Mouse (Mus musculus) ZHBTc4 (cell line): ENCODE data around the gene Ccdc125.
"Not testable (repeated sequence)": the region's sequence is repeated elsewhere in the genome, so short reads cannot be mapped to it uniquely, and the experiment has no call there.

Source experiments
- DNase-seq: peaks from one replicate; pipeline ENCODE4 v3.0.0-alpha.2; 2011; ENCODE audit warnings: low read depth, low spot score

Gene Ccdc125

DNA sequence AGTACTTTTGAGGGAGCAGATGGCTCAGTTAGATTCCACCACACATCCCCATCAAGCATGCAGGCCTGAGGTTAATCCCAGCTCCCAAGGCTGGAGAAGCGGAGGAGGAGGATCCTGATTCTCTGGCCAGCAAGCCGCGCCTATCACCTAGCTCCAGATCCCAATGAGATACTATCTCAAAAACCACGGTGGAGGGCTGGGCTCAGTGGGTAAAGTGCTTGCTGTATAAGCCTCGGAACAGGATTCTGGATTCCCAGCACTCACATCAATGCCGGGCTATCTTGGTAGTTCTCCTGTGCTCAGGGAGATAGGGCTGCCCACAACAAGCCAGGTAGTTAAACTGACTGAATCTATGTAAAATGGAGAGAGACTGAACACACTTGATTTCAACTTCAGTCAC is 46.0 kb downstream of the Ccdc125 start:
- no peak for DNase-seq

DNA sequence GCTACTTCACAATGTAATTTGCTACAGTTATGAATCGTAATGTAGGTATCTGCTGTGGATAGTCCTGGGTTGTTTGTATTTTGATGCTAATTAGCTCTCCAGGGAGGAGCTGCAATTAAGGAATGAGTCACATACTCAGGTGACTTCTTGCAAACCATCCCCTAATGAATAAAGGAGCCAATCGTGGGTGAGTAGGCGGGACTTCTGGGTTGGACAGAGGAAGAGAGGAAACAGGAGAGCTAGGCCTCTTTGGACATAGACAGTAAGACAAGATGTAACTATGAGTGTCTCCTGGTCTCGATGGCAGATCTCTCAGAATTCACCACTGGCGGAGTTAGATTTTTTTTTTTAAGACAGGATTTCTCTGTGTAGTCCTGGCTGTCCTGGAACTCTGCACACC is 52.1 kb downstream of the Ccdc125 start:
- peak; percentile 80 for DNase-seq

DNA sequence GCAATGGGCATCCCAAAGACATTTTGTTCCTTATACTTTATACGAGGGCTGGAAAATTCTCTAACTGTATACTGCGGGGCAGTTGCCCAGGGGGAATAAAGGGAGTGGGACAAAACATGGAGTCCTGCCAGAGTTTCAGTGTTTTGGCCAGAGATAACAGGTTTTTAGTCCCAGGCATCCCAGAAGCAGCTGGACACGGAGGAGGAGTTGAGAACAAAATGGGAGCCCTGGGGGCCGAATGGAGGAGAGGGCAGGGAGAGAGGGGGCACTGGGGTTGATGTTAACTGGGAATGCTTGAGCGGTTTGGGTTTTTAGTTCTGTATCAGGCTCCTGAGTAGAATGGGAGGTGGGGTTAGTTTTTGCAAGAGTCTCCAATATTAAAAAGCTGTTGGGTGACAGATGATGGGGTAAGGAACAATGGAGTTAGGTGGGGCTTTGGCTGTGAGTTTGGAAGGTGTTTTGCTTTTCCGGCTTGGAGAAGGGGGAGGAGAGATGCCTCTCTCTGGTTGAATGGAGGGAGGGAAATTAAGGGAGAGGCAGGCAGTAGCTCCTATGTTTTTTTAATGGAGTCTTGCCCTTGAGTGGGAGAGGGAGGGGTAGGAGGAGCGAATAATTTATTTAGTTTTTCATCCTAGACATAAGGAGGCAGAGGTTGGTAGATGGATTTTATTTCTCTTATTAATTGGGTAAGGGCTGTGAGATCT is 54.7 kb downstream of the Ccdc125 start:
- peak; percentile 59 for DNase-seq

DNA sequence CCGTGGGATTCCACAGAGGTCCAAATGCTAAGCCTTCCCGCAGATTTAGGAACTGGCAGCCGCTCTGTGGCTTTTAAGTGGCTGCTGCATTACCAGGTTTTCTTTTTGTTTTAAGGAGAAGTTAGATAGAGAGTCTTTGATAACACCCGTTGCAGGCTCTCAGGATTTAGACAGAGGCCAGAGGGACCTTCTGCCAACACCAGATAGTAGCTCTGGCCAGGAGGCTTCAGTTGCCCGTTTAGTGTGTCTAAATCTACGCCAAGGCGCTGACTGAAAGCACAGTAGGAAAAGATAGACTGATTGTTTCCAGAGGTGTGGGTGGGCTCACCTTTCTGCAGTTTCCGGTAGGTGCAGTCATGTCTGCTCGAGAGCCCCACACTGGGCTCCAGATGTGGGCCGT is 55.7 kb downstream of the Ccdc125 start:
- DNase-seq = no peak

DNA sequence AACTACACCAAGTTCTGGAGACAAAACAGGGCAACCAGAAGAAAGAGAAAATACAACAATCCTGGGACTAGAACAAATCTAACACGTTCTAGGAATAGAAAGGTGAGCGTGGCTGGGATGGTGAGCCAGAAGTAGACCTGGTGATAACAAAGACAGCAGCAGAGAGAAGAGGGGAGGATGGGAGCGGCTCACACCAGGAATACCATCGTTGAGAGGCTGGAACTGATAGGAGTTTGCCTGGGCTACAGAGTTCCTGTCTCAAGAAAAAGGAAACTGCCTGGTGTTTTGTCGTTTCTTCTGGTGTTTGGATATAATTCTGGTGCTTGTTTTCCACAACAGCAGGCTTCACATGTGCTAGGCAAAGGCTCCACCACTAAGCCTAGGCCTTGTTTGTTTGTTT is 58.6 kb downstream of the Ccdc125 start:
- no peak for DNase-seq

DNA sequence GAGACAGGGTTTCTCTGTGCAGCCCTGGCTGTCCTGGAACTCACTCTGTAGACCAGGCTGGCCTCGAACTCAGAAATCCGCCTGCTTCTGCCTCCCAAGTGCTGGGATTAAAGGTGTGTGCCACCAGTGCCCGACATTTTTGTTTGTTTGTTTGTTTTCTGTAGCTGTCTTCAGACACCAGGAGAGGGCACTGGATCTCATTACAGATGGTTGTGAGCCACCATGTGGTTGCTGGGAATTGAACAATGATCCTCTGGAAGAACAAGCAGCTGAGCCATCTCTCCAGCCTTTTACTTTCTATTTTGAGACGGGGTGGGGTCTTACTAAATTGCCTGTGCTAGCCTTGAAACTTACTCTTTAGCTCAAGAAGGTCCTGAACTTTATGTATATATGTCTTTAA is 59.0 kb downstream of the Ccdc125 start:
- peak; percentile 58 for DNase-seq

DNA sequence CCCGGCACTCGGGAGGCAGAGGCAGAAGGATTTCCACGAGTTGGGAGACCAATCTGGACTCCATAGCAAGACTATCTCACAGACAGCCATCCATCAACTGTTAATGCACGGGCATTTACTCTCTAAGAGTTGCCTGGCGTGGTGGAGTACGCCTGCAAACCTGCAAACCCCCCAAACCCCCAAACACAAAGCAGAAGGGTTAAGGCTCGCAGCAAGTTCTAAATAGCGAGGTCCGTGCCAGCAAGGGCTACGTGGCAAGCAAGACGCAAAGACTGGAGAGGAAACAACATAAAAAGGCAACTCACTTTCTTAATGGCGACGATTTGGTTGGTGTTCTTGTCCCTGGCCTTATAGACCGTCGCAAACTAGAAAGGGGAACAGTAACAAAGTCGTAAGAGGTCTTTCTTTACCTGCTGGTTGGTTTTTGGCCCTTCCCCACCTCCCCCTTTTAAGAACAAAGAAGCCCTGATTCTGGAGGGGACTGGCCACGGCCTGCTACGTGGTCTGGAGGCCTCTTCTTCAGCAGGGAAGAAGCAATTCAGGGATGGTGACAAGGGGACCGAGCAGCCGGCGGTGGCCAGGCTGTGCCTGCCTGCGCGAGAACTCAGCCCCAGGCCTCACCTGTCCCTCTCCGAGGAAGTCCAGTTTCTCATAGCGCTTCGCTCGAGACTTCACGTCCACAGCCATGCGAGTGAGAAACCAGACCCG is 60.8 kb downstream of the Ccdc125 start:
- no peak for DNase-seq

DNA sequence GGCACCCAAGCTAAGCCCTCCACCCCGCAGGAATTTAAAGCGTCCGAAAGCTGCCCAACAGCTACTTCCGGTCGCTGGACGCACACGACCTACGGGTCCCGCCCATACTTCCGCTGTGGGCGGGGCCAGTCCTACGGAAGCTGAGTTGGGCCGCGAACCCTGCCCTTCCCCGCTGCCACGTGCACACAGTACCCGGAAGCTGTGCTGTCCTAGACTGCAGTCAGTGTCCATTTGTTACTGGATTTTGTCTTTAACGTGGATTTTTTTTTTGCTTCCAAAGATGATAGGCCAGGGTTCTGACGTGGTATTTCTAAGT is 61.3 kb downstream of the Ccdc125 start, which contains the start of gene Cdk7:
TSS of gene Cdk7 (minus strand) at position 79 of the 316 bp plus-strand sequence.
- peak; percentile 98 for DNase-seq

DNA sequence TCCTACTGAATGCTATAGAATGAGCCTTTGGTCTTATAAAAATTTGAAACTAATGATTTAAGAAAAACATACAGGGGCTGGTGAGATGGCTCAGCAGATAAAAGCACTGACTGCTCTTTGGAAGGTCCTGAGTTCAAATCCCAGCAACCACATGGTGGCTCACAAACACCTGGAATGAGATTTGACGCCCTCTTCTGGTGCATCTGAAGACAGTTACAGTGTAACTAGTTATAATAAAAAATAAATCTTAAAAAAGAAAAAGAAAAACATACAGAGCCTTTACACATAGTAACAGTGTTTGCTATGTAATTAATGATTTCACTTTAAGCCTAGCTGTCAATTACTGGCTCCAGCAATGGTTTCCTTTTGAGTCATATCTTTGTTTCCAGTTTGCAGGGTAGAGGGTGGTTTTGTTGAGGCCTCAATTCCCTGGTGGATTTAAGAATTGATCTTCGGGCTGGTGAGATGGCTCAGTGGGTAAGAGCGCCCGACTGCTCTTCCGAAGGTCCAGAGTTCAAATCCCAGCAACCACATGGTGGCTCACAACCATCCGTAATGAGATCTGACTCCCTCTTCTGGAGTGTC is 62.0 kb downstream of the Ccdc125 start:
- DNase-seq = not testable (repeated sequence)

DNA sequence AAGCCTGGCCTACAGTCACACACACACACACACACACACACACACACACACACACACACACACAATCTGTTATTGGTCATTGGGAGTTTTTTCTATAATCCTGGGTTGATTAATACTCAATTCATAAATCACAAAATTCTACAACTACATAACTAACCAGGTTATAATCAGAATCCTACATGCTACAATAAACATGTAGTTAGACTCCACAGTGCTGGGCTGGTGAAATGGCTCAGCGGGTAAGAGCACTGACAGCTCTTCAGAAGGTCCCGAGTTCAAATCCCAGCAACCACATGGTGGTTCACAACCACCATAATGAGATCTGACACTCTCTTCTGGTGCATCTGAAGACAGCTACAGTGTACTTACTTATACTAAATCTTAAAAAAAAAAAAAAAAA is 63.2 kb downstream of the Ccdc125 start:
- DNase-seq = no peak

DNA sequence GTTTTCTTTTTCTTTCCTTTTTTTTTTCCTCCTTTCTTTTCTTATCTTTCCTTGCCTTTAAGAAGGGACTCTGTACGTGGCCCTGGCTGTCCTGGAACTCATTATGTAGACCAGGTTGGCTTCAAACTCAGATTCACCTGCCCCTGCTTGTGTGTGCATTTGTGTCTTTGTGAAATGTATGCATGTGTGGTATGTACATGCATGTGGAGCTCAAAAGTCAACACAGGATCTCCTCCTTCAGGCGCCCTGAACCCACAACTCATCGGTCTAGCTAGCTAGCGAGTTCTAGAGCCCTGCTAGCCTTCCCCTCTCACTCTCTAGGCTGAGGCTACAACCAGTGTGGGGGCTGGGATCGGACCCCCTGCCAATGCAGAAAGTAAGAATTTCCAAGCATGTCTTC is 73.3 kb downstream of the Ccdc125 start:
- no peak for DNase-seq

DNA sequence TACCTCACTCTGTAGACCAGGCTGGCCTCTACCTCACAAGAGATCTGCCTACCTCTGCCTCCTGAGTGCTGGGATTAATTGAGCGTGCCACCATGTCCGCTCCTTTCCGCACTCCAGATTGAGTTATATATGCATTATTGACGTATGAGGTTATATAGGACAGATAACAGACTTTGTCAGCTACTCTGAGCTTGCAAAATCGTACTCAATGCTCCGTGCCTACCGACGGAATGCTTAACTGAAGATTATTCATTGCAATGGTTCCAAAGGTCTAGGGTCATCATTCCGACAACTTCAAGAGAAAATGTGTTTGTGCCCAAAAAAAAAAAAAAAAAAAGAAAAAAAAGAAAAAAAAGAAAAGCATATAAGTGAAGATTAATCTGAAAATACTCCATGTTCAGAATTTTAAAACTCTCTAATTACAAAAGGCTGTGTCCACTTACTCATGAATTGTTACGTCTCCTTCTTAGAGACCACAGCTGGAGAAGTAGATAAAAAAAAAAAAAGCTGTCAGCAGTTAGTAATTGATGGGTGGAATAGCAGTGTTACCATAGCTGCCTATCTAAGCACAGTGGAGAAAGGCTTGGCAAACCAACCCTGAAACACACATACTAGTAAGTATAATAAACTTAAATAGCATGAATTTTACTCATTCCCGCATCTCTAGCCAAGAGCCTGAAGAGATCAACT is 74.0 kb downstream of the Ccdc125 start:
- no peak for DNase-seq

DNA sequence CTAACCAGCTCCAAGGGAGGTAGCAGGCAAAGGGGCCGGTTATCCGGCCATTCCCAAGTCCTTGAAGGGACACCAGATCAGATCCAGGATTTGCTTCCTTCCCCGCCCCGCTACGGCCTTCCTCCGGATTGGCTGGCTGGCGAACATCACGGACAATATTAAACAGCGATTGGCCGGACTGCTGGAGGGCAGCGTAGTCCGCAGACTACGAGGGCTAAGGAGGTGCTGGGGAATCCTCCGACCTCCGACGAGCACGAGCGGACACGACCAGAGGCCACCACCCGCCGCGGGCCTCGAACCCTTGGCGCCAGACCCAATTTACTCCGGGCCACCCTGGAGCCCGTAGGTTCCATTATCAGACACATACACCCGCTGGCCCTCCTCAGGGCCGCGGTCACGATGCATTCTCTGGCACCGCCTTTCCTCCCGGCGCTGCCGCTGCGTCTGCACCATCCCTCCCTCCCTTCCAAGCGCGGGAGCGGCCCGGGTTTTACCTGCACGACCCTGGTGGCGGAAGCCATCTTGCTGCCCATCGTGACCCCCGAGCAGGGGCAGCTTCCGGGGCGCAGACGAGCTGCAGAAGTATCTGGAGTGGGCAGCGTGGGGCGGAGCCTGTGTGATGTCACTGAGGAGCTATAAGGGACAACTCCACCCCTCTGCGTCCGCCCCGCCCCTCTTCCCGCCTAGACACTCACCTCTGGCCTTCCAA is 74.7 kb downstream of the Ccdc125 start, which contains the start of gene Mrps36:
TSS of gene Mrps36 (minus strand) at position 624 of the 709 bp plus-strand sequence.
- peak; percentile 96 for DNase-seq

DNA sequence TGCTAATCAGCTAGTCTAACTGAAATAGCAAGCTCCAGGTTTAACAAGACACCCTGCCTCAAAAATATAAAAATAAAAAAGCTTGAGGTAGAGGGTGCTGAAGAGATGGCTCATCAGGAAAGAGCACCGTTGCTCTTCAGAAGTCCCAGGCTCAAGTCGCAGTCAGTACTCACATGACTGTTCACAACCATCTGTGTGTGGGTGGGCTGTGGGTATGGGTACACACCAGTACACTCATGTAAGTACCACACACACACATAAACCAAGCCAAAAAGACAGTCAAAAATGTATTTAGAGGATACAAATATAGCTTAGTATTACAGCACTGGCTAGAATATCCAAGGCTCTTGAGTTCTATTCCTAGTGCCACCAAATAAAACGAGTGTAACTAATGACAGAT is 76.6 kb downstream of the Ccdc125 start:
- no peak for DNase-seq
